Mouse (Mus musculus): ENCODE results near the gene 4930442H23Rik. TPM values are rescaled to one million over a fixed set of nuclear protein-coding genes. Genes with fewer than 3 reads are reported as not detected.

Gene 4930442H23Rik
- polyA plus RNA-seq, 1 experiment from 2014 or later = not detected

DNA sequence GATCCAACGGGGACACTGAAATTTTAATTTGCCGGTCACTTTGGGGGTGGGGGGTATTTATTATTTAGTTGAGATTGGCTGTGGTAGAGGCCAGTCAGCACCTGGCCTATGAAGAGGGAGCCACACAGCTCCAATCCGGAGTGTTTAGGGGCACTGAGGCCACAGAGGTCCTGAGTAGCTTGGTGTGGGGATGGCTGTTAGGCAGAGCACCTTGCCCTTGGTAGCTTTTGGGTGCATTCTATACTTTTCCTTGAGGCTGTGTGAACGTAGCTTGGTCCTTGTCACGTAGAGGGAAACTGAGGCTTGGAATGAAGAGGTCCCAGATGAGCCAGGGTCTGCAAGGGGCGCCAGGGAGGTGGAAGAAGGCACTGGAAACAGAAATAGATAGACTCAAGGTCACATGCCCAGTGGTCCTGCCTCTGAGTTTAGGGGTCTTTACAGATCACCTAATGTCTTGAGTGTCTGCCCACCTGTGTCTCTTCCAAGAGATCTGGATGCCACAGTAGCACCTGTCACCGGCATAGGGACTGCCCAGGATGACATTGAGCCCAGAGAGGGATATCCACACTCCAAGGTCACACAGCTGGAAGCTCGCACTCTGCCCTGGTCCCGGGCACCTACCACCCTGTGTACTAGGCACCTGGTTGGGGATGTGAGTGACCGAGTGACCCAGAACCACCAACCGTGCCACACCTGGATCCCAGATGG is 44.7 kb downstream of the 4930442H23Rik start:
- Histone ChIP-seq H3K27ac (ENCODE audit: low read depth, low read length) (peak overlapping the region; percentile 79), H3K27me3 (replicated peaks; ENCODE audit: control insufficient read depth, insufficient read depth, low read length) (peaks cover 8% of the 10 kb centered on the region; the same call in 1 of the 2 replicates), H3K36me3 (ENCODE audit: control insufficient read depth, insufficient read depth, low read length) (peaks cover 3% of the 10 kb centered on the region), H3K9ac (ENCODE audit: low read depth, low read length) (peak overlapping the region; percentile 89), H3K4me1 (ENCODE audit: control insufficient read depth, insufficient read depth, low read depth, low read length) (peaks cover 45% of the 10 kb centered on the region), H3K4me3 (ENCODE audit: low read length) (peak overlapping the region; percentile 88), H3K4me2 (ENCODE audit: low read length) (peak overlapping the region; percentile 92), H3K9me3 (ENCODE audit: control insufficient read depth, low read length) (no peaks in the 10 kb centered on the region)
- no peak for ATAC-seq
- WGBS = 57% methylated on average over 11 of the region's 11 CpGs

DNA sequence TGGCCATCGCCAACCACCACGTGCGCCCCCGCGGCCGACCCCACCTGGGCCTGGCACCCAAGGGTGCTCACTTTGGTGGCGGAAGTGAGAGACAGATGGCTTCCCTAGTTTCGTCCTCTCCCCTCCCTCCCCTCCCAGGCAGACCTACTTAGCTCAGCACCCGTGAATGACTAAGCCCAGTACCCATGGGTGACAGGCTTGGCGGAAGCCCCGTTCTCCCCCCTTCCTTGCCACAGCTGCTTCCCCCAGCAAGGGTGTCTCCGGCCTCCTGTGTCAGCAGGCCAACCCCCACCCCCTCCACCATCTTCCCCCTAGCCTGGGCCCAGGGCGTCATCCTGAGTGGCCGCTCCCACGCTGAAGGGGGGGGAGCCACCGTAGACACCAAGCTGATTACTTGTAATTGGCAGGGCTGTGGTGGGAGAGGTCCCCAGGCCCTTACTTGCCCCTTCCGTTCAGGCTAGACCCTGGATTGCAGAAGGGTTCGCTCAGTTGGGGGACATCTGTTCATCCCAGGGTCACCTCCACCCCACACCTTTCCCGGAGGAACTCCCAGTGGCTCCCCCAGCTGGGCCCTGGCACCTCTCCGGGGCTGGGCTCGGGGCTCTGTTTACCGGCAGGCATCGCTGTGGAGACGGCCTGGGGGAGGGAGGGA is 45.4 kb downstream of the 4930442H23Rik start:
- Histone ChIP-seq H3K9me3 (ENCODE audit: control insufficient read depth, low read length) (no peaks in the 10 kb centered on the region), H3K4me1 (ENCODE audit: control insufficient read depth, insufficient read depth, low read depth, low read length) (peaks cover 45% of the 10 kb centered on the region), H3K36me3 (ENCODE audit: control insufficient read depth, insufficient read depth, low read length) (no peaks in the 10 kb centered on the region), H3K4me3 (ENCODE audit: low read length) (peak overlapping the region; percentile 88), H3K27me3 (replicated peaks; ENCODE audit: control insufficient read depth, insufficient read depth, low read length) (peaks cover 8% of the 10 kb centered on the region; the same call in 1 of the 2 replicates), H3K9ac (ENCODE audit: low read depth, low read length) (peak overlapping the region; percentile 89), H3K4me2 (ENCODE audit: low read length) (peak overlapping the region; percentile 92), H3K27ac (ENCODE audit: low read depth, low read length) (peak overlapping the region; percentile 79)
- 3% methylated on average over 22 of the region's 24 CpGs for WGBS
- ATAC-seq = 0 out of 2 replicates have a peak, but pooled peaks have one; percentile 0

DNA sequence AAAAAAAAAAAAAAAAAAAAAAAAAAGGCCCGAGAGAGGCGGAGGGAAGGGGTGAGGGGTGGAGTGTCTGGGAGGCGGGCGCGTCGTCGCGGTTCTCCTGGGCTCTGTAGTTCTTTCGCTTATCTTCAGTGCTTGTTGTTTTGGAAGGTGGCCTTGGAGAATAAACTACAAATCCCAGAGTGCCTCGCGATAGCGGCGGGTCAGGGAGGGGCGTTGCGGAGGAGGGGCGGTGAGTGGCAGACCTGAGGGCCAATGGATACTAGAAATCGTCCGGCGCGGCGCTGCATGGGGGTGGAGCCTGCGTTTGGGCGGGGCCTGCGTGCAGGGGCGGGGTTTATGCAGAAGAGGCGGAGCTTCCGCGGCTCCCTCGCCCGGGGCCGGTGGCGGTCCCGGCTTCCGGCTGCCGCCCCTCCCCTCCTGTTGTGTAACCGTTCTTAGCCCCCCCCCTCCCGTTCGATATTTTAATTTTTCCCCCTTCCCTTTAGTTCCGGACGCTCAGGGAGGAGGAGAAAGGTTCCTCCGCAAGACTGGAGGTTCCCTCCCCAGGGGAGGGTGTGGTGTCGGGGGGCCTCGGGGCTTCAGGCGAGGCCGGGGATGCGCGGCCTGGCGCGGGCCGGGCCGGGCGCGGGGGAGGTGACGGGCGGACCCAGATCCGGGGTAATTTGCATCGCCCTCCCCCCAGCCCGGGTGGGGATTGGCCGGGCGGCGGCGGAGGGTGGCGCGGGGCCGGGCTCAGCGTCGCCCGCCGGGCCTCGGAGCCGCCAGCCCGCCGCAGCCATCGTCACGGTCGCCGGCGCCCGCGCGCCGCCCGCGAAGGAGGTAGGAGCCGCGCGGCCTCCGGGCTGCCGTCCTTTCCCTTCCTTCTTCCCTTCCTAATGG is 46.2 kb downstream of the 4930442H23Rik start:
- Histone ChIP-seq H3K9me3 (ENCODE audit: control insufficient read depth, low read length) (no peaks in the 10 kb centered on the region), H3K36me3 (ENCODE audit: control insufficient read depth, insufficient read depth, low read length) (no peaks in the 10 kb centered on the region), H3K27ac (ENCODE audit: low read depth, low read length) (peak overlapping the region; percentile 96), H3K9ac (ENCODE audit: low read depth, low read length) (peak overlapping the region; percentile 91), H3K4me3 (ENCODE audit: low read length) (peak overlapping the region; percentile 88), H3K4me1 (ENCODE audit: control insufficient read depth, insufficient read depth, low read depth, low read length) (peaks cover 39% of the 10 kb centered on the region), H3K27me3 (replicated peaks; ENCODE audit: control insufficient read depth, insufficient read depth, low read length) (peaks cover 12% of the 10 kb centered on the region), H3K4me2 (ENCODE audit: low read length) (peak overlapping the region; percentile 92)
- WGBS = under 1% methylated on average over 62 of the region's 89 CpGs
- ATAC-seq = peak; percentile 92

DNA sequence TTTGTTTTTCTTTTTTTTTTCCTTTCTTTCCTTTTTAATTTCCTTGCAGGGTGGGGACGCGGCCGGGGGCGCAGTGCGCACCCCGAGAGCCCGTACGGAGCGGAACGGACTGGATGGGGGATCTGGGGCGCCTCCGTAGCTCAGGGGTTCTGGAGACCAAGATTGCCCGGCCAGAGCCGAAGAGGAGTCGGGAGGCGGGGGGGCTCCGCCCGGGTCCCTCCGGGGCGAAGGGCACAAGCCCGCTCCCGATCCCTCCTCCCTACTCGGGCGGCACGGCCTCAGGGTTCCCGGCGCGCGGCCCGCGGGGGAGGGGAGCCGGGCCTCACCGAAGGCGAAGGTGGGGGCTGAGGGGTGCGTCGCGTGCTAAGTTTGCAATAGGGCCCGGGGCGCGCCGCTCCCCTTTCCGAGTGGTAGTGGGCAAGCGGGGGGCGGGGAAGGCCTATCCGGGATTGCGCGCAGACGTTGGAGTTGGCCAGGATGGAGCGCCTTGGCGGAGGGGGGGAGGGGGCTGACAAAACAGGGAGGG is 46.9 kb downstream of the 4930442H23Rik start:
- Histone ChIP-seq H3K36me3 (ENCODE audit: control insufficient read depth, insufficient read depth, low read length) (no peaks in the 10 kb centered on the region), H3K4me2 (ENCODE audit: low read length) (peak overlapping the region; percentile 98), H3K9ac (ENCODE audit: low read depth, low read length) (peak overlapping the region; percentile 91), H3K27ac (ENCODE audit: low read depth, low read length) (peak overlapping the region; percentile 96), H3K9me3 (ENCODE audit: control insufficient read depth, low read length) (no peaks in the 10 kb centered on the region), H3K4me3 (ENCODE audit: low read length) (peak overlapping the region; percentile 88), H3K27me3 (replicated peaks; ENCODE audit: control insufficient read depth, insufficient read depth, low read length) (peaks cover 12% of the 10 kb centered on the region), H3K4me1 (ENCODE audit: control insufficient read depth, insufficient read depth, low read depth, low read length) (peaks cover 38% of the 10 kb centered on the region)
- peak; percentile 53 for ATAC-seq
- under 1% methylated on average over 42 of the region's 50 CpGs for WGBS

DNA sequence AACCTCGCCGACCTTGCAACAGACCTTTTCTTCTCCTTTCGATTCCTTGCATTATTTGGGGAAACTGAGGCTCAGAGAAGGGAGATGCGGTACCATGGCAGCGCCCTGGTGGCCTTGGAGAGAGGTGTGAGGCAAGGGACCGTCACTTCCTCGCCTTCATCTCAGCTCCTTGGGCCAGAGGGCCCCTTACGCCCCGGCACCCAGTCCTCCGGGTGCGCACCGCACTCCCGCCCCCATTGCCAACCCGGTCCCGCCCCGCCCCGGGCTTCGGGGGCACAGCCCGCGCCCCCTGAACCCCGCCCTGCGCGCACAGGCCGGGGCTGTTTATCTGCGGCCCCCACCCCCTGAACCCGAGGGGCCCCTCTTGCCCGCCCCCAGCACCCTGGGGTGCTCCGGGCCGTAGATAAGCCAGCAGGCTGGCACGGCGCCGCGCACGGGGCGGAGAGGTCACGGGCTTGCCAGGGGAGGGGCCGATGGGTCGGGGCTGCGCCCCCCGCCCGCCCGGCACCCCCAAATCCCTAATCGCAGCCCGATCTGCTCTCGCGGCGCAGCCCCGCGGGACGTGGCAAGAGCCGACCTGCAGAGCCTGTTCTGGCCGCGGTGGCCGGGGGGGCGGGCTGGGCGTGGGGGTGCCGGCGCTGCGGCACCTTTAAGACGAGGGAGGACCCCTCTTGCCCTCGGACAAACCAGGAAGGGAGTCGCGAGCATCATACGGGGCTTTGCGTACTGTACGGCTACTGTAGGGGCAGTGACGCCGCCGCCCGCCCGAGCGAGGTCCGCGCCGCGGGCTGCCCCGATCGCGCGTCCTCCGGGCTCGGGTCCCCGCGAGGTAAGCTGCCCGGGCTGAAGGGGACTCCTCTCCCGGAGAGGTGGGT is 47.6 kb downstream of the 4930442H23Rik start:
- H3K27me3 ChIP-seq (replicated peaks; ENCODE audit: control insufficient read depth, insufficient read depth, low read length) = peaks cover 12% of the 10 kb centered on the region
- H3K9ac ChIP-seq (ENCODE audit: low read depth, low read length) = peak overlapping the region; percentile 91
- peak overlapping the region; percentile 98 for H3K4me2 ChIP-seq (ENCODE audit: low read length)
- under 1% methylated on average over 57 of the region's 86 CpGs for WGBS
- no peaks in the 10 kb centered on the region for H3K36me3 ChIP-seq (ENCODE audit: control insufficient read depth, insufficient read depth, low read length)
- peak overlapping the region; percentile 96 for H3K27ac ChIP-seq (ENCODE audit: low read depth, low read length)
- peak; percentile 32 for ATAC-seq
- peak overlapping the region; percentile 88 for H3K4me3 ChIP-seq (ENCODE audit: low read length)
- H3K4me1 ChIP-seq (ENCODE audit: control insufficient read depth, insufficient read depth, low read depth, low read length) = peaks cover 36% of the 10 kb centered on the region
- no peaks in the 10 kb centered on the region for H3K9me3 ChIP-seq (ENCODE audit: control insufficient read depth, low read length)

DNA sequence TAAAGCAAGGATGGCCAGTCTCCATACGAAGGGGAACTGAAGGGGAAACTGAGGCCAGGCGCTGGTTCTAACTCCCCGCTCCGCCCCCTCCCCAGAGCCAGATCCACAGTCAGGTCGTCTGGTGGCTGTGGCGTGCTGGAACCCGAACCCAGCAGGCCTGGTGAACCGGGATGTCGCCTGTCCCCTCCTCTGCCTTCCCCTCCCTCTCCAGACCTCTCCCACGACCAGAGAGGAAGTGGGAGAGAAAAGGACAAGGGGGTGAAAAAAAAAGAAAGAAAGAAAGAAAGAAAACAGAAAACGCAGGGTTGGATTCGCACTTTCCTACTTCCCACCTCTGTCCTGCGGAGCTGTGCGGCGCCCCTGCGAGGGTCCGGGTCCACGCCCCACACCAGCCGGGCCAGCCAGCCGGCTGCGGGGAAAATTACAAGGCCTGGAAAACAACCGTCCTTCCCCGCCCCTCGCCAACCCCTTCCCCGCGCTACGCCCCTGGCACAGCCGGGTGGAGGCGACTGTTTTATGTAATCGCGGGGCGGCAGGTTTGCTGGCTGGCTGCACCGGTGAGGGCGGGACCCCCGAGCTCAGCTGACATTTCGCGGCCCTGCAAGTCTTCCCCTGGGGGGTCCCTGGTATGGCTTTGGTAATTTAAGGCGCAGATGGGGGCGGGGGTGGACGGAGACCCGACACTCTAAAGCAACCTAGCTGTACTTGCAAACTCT is 48.5 kb downstream of the 4930442H23Rik start, which contains the start of gene Zbtb7a:
Gene Zbtb7a (plus strand): TSS at position 255 of the 716 bp plus-strand sequence.
- Histone ChIP-seq H3K27me3 (replicated peaks; ENCODE audit: control insufficient read depth, insufficient read depth, low read length) (peaks cover 13% of the 10 kb centered on the region), H3K4me2 (ENCODE audit: low read length) (peak within 1 kb of the TSS; percentile 98), H3K9me3 (ENCODE audit: control insufficient read depth, low read length) (no peaks in the 10 kb centered on the region), H3K27ac (ENCODE audit: low read depth, low read length) (peak within 1 kb of the TSS; percentile 96), H3K4me1 (ENCODE audit: control insufficient read depth, insufficient read depth, low read depth, low read length) (peaks cover 28% of the 10 kb centered on the region), H3K9ac (ENCODE audit: low read depth, low read length) (peak within 1 kb of the TSS; percentile 91), H3K4me3 (ENCODE audit: low read length) (peak within 1 kb of the TSS; percentile 88), H3K36me3 (ENCODE audit: control insufficient read depth, insufficient read depth, low read length) (no peaks in the 10 kb centered on the region)
- 3% methylated on average over 41 of the region's 41 CpGs for WGBS
- ATAC-seq = no peak

DNA sequence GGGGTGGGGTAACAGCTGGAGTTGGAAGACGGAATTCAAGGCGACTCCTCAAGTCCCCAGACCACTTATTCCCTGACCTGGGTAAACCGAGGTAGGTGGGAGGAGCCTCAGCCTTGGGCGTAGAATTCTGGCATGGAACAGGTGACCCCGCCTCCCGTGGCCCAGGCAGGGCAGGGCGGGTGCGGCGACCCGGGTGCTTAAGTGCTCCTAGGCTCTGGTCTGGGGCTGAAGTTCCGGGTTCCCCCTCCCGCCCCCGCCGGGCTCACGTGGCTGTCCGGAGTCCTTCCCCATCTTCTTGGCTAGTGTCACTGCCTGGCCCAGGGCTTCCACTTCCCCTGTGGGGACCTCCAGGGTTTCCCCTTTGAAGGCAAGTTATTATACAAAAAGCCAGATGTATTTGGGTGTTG is 49.5 kb downstream of the 4930442H23Rik start:
- ATAC-seq = no peak

More for the DNA sequence above, 49.5 kb downstream of the 4930442H23Rik start:
- no peaks in the 10 kb centered on the region for H3K36me3 ChIP-seq (ENCODE audit: control insufficient read depth, insufficient read depth, low read length)
- no peak overlapping the region for H3K4me3 ChIP-seq (ENCODE audit: low read length)
- no peak overlapping the region for H3K4me2 ChIP-seq (ENCODE audit: low read length)
- no peaks in the 10 kb centered on the region for H3K9me3 ChIP-seq (ENCODE audit: control insufficient read depth, low read length)
- H3K4me1 ChIP-seq (ENCODE audit: control insufficient read depth, insufficient read depth, low read depth, low read length) = peaks cover 21% of the 10 kb centered on the region
- H3K27ac ChIP-seq (ENCODE audit: low read depth, low read length) = no peak overlapping the region
- peaks cover 15% of the 10 kb centered on the region for H3K27me3 ChIP-seq (replicated peaks; ENCODE audit: control insufficient read depth, insufficient read depth, low read length)
- WGBS = 7% methylated on average over 16 of the region's 16 CpGs
- H3K9ac ChIP-seq (ENCODE audit: low read depth, low read length) = no peak overlapping the region
